Mouse (Mus musculus): ENCODE results near the gene 1700056E22Rik. TPM values are rescaled to one million over a fixed set of nuclear protein-coding genes. Genes with fewer than 3 reads are reported as not detected.
A peak's percentile ranks its signal among the peaks of the same experiment; 100 is the strongest.

1700056E22Rik gene
- polyA plus RNA-seq, 1 experiment from 2014 or later, result 2.0 TPM

DNA sequence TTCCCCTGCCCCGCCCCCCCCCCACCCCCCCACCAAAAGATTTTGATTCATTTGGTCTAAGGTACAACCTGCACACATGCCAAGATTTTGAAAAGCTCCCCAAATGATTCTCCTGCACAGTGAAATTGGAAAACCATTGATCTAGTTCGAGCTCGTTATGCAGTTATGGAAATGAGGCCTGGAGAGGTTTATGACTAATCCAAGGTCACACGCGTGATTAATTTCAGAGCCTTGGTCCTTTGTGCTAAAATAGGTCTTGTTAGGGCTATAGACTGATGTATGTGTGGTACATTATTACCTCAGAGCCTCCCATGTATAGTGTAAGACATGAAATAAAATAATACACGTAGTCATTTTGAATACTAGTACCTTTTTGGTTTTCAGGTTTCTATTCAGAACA is 9.3 kb upstream of the 1700056E22Rik start:
- 72% methylated on average over 6 of the region's 6 CpGs for WGBS
- no peak for ATAC-seq (replicated peaks; ENCODE audit: low FRiP score)
- H3K27ac ChIP-seq (ENCODE audit: low read depth, low read length), result no peak overlapping the region
- no peak for DNase-seq (ENCODE audit: low spot score)
- no peaks in the 10 kb centered on the region for H3K36me3 ChIP-seq (ENCODE audit: control insufficient read depth, insufficient read depth, low read length)
- H3K9me3 ChIP-seq (ENCODE audit: control insufficient read depth, low read length), result no peaks in the 10 kb centered on the region
- no peaks in the 10 kb centered on the region for H3K27me3 ChIP-seq (ENCODE audit: control insufficient read depth, insufficient read depth, low read length)
- no peaks in the 10 kb centered on the region for H3K4me1 ChIP-seq (replicated peaks; ENCODE audit: control insufficient read depth, insufficient read depth, low read length)
- no peak overlapping the region for H3K4me3 ChIP-seq (ENCODE audit: low read depth, low read length)
- H3K9ac ChIP-seq (ENCODE audit: low read length), result no peak overlapping the region
- no peak overlapping the region for H3K4me2 ChIP-seq (ENCODE audit: low read depth, low read length, severe bottlenecking)

DNA sequence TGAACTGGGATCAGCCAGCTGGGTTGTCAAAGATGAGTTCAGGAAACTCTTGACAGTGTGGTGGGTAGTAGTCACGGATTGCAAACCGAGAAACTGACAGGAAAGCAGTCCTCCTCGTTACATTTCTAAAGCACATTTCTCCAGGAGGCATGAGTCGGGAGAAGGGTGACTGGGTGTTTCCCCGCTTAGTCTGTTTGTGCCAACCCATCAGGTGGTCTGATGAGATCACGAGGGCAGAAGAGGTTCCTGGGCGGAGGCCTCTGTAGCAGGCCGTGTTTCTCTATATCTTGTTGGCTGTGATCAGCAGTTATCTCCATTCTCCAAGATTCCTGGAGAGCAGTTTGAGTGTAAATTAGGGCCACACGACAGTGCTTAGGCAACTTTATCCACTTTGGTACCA is 8.6 kb upstream of the 1700056E22Rik start:
- Histone ChIP-seq H3K4me2 (ENCODE audit: low read depth, low read length, severe bottlenecking) (no peak overlapping the region), H3K4me3 (ENCODE audit: low read depth, low read length) (no peak overlapping the region), H3K36me3 (ENCODE audit: control insufficient read depth, insufficient read depth, low read length) (no peaks in the 10 kb centered on the region), H3K27me3 (ENCODE audit: control insufficient read depth, insufficient read depth, low read length) (no peaks in the 10 kb centered on the region), H3K9me3 (ENCODE audit: control insufficient read depth, low read length) (no peaks in the 10 kb centered on the region), H3K9ac (ENCODE audit: low read length) (no peak overlapping the region), H3K4me1 (replicated peaks; ENCODE audit: control insufficient read depth, insufficient read depth, low read length) (no peaks in the 10 kb centered on the region), H3K27ac (ENCODE audit: low read depth, low read length) (no peak overlapping the region)
- ATAC-seq (replicated peaks; ENCODE audit: low FRiP score) (no peak), DNase-seq (ENCODE audit: low spot score) (no peak)
- 74% methylated on average over 9 of the region's 9 CpGs for WGBS

DNA sequence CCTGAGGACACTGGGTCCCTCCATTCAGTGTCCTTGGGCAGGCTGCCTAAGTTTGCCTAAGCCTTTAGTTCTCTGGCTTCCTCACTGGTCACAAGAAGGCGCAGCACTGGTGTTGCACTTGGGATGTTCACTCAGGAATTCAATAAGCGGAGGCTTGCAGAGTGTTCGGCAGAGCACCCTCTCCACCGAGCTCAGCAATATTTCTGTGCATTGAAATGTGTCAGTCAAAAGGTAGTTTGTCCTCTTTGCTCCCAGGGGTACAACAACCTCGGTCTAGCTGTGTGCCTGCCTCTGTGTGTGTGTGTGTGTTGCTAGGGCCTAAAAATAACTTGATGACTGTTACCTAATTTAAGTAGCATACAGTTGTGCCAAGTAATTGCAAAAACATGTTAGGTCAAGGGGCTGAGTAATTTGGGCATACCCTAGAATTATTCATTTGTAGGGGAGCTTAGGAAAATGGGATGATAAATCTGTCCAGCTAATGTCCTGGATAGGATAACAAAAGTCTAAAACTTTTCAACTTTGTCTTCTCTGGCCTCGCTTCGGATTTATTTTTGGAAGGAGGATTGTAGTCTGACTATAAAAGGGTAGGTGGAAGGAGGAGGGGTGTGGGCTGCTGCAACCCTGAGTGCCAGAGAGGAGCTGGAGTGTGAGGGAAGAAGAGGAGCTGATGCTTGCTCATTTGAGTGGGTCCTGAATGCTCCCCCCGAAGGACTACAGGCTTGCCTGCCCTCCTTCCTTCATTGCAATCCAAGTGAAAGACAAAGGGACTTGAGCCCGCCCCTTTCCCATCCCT is 7.9 kb upstream of the 1700056E22Rik start:
- DNase-seq (ENCODE audit: low spot score) (no peak), ATAC-seq (replicated peaks; ENCODE audit: low FRiP score) (no peak)
- Histone ChIP-seq H3K4me1 (replicated peaks; ENCODE audit: control insufficient read depth, insufficient read depth, low read length) (no peaks in the 10 kb centered on the region), H3K27ac (ENCODE audit: low read depth, low read length) (no peak overlapping the region), H3K36me3 (ENCODE audit: control insufficient read depth, insufficient read depth, low read length) (no peaks in the 10 kb centered on the region), H3K4me3 (ENCODE audit: low read depth, low read length) (no peak overlapping the region), H3K4me2 (ENCODE audit: low read depth, low read length, severe bottlenecking) (no peak overlapping the region), H3K27me3 (ENCODE audit: control insufficient read depth, insufficient read depth, low read length) (no peaks in the 10 kb centered on the region), H3K9me3 (ENCODE audit: control insufficient read depth, low read length) (no peaks in the 10 kb centered on the region), H3K9ac (ENCODE audit: low read length) (no peak overlapping the region)
- 71% methylated on average over 9 of the region's 9 CpGs for WGBS

GRCm38 (mm10) chr1:184040906-184041305 is 6.8 kb upstream of the 1700056E22Rik start:
- DNase-seq (ENCODE audit: low spot score) (no peak), ATAC-seq (replicated peaks; ENCODE audit: low FRiP score) (no peak)
- Histone ChIP-seq H3K27me3 (ENCODE audit: control insufficient read depth, insufficient read depth, low read length) (no peaks in the 10 kb centered on the region), H3K27ac (ENCODE audit: low read depth, low read length) (no peak overlapping the region), H3K9me3 (ENCODE audit: control insufficient read depth, low read length) (no peaks in the 10 kb centered on the region), H3K36me3 (ENCODE audit: control insufficient read depth, insufficient read depth, low read length) (no peaks in the 10 kb centered on the region), H3K9ac (ENCODE audit: low read length) (no peak overlapping the region), H3K4me3 (ENCODE audit: low read depth, low read length) (no peak overlapping the region), H3K4me2 (ENCODE audit: low read depth, low read length, severe bottlenecking) (no peak overlapping the region), H3K4me1 (replicated peaks; ENCODE audit: control insufficient read depth, insufficient read depth, low read length) (no peaks in the 10 kb centered on the region)
- WGBS, result 83% methylated on average over 1 of the region's 1 CpGs

DNA sequence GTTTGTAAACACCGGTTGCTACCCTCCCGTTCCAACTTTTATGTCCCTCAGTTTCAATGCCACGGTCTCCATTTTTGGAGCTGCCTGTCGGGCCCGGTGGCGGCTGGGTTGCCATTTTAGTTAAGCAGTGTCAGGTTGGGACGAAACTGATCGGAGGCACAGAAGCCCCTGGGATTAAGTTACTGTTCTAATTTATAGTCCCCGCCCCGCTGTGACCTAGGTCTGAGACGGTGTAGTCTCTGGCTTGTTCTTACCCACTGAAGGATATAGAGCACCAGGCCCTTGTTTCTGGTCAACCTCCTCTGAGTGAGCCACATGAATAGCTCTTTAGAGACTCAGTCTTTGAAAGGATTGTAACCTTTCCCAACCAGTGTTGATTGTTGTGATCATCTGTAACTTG is 6.1 kb upstream of the 1700056E22Rik start:
- peaks cover 4% of the 10 kb centered on the region; the same call in 1 of the 2 replicates for H3K4me1 ChIP-seq (replicated peaks; ENCODE audit: control insufficient read depth, insufficient read depth, low read length)

GRCm38 (mm10) chr1:184039301-184039700 is 5.2 kb upstream of the 1700056E22Rik start:
- Histone ChIP-seq H3K4me3 (ENCODE audit: low read depth, low read length) (no peak overlapping the region), H3K4me1 (replicated peaks; ENCODE audit: control insufficient read depth, insufficient read depth, low read length) (peaks cover 4% of the 10 kb centered on the region; the same call in 1 of the 2 replicates), H3K9ac (ENCODE audit: low read length) (no peak overlapping the region), H3K9me3 (ENCODE audit: control insufficient read depth, low read length) (no peaks in the 10 kb centered on the region), H3K4me2 (ENCODE audit: low read depth, low read length, severe bottlenecking) (no peak overlapping the region), H3K36me3 (ENCODE audit: control insufficient read depth, insufficient read depth, low read length) (no peaks in the 10 kb centered on the region), H3K27ac (ENCODE audit: low read depth, low read length) (no peak overlapping the region), H3K27me3 (ENCODE audit: control insufficient read depth, insufficient read depth, low read length) (no peaks in the 10 kb centered on the region)
- WGBS, result 91% methylated on average over 10 of the region's 10 CpGs
- no peak for DNase-seq (ENCODE audit: low spot score)
- no peak for ATAC-seq (replicated peaks; ENCODE audit: low FRiP score)

More for the DNA sequence above, 6.1 kb upstream of the 1700056E22Rik start:
- WGBS, result 83% methylated on average over 11 of the region's 11 CpGs
- DNase-seq (ENCODE audit: low spot score), result no peak
- no peaks in the 10 kb centered on the region for H3K27me3 ChIP-seq (ENCODE audit: control insufficient read depth, insufficient read depth, low read length)
- H3K9ac ChIP-seq (ENCODE audit: low read length), result no peak overlapping the region
- ATAC-seq (replicated peaks; ENCODE audit: low FRiP score), result no peak
- no peak overlapping the region for H3K27ac ChIP-seq (ENCODE audit: low read depth, low read length)
- H3K36me3 ChIP-seq (ENCODE audit: control insufficient read depth, insufficient read depth, low read length), result no peaks in the 10 kb centered on the region
- H3K4me2 ChIP-seq (ENCODE audit: low read depth, low read length, severe bottlenecking), result no peak overlapping the region
- no peak overlapping the region for H3K4me3 ChIP-seq (ENCODE audit: low read depth, low read length)
- H3K9me3 ChIP-seq (ENCODE audit: control insufficient read depth, low read length), result no peaks in the 10 kb centered on the region

DNA sequence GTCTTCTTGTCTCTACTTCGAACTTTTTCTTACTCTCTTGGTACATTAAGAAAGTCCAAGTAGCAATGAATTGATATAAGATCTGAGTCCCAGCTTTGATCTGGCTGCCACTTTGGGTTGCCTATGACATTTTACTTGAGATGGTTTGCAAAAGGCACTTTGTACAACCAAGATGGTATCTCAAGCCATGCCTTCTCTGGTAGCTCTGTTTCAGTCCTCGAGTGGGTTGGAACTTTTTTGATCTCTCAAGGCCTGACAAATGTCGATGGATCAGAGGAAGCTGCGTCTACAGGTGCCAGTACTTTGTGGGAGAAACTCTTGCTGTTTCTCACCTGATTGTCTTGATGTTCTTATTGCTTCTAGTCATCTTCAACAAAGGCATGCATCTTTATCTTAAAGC is 3.7 kb upstream of the 1700056E22Rik start:
- Histone ChIP-seq H3K9ac (ENCODE audit: low read length) (no peak overlapping the region), H3K4me1 (replicated peaks; ENCODE audit: control insufficient read depth, insufficient read depth, low read length) (peaks cover 5% of the 10 kb centered on the region), H3K4me3 (ENCODE audit: low read depth, low read length) (no peak overlapping the region), H3K27ac (ENCODE audit: low read depth, low read length) (no peak overlapping the region), H3K4me2 (ENCODE audit: low read depth, low read length, severe bottlenecking) (no peak overlapping the region), H3K36me3 (ENCODE audit: control insufficient read depth, insufficient read depth, low read length) (no peaks in the 10 kb centered on the region), H3K9me3 (ENCODE audit: control insufficient read depth, low read length) (no peaks in the 10 kb centered on the region), H3K27me3 (ENCODE audit: control insufficient read depth, insufficient read depth, low read length) (no peaks in the 10 kb centered on the region)
- DNase-seq (ENCODE audit: low spot score), result no peak
- ATAC-seq (replicated peaks; ENCODE audit: low FRiP score), result no peak
- 86% methylated on average over 4 of the region's 4 CpGs for WGBS

GRCm38 (mm10) chr1:184035346-184035903 is 1.3 kb upstream of the 1700056E22Rik start:
- no peaks in the 10 kb centered on the region for H3K9me3 ChIP-seq (ENCODE audit: control insufficient read depth, low read length)
- 6% methylated on average over 12 of the region's 12 CpGs for WGBS
- peak overlapping the region; percentile 61 for H3K4me3 ChIP-seq (ENCODE audit: low read depth, low read length)
- no peak overlapping the region for H3K27ac ChIP-seq (ENCODE audit: low read depth, low read length)
- peak overlapping the region; percentile 54 for H3K9ac ChIP-seq (ENCODE audit: low read length)
- no peaks in the 10 kb centered on the region for H3K27me3 ChIP-seq (ENCODE audit: control insufficient read depth, insufficient read depth, low read length)
- H3K4me1 ChIP-seq (replicated peaks; ENCODE audit: control insufficient read depth, insufficient read depth, low read length), result peaks cover 10% of the 10 kb centered on the region
- peak overlapping the region; percentile 77 for H3K4me2 ChIP-seq (ENCODE audit: low read depth, low read length, severe bottlenecking)
- ATAC-seq (replicated peaks; ENCODE audit: low FRiP score) (no peak), DNase-seq (ENCODE audit: low spot score) (no peak)
- H3K36me3 ChIP-seq (ENCODE audit: control insufficient read depth, insufficient read depth, low read length), result no peaks in the 10 kb centered on the region

All from forebrain, embryonic 11.5 days (tissue).